Mouse (Mus musculus) left cerebral cortex, postnatal 4 days (tissue): ENCODE measurements at regions not wholly inside any gene's neighbourhood (a gene's known extent, or its start where the extent isn't known, plus 50 kb on each side); places are given as distances from the start of the nearest gene placed in this dataset.
A peak's percentile ranks its signal among the peaks of the same experiment; 100 is the strongest.

Experiments
- DNase-seq: peaks from one replicate; pipeline ENCODE4 v3.0.0-alpha.2; 2022
- intact Hi-C: fragments of 180-260 bp; cut with DNase I; formaldehyde crosslinking; loops from one replicate; pipeline ENCODE4 v1.15.1; 2025

DNA sequence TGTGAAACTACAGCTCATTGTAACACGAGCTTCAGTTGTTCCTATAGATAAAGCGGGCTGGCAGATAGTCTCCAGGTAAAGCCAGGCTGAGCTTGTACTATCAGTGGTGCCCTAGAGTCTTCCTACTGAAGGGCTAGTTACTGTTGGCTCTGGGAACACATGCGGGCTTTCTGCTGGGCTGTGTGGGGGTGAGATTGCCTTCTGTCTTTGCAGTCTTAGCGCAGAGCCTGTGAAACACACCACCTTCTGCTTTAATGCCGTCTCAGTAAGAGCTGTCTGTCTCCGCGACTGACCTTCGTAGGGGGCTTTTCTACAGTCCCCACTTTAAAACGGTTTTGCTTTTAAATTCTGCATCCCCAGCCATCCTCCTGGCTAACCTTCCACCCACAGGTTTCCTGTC lies 76.7 kb downstream of the Trim29 start:
- DNase-seq: no peak
- intact Hi-C loops: no loop called here

DNA sequence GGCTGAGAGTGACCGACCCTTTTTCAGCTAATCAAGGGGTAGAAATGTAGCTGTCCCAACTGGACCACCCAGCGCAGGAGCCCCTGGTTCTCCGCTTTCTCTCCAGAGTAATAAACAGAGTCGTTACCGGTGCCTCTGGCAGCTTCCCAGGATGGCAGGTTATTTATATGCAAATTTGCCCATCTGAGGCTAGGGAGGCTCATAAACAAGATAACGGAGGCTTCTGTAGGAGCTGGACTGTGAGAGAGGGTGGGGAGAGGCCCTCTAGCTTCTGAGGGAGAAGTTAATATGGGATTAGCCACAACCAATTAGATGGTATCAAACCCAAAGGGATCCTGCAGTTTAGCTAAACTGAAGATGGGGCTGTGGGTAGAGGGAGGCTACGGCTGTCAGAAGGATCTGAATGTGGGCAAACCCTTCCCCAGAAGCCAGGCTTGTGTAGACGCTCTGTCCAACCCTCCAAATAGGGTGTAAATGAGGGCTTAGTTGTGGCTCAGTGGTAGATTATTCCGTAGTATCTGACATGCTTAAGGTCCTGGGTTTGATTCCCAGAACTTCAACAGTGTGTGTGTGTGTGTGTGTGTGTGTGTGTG lies 78.9 kb downstream of the Trim29 start:
- DNase-seq: no peak
- intact Hi-C loops: no loop called here

DNA sequence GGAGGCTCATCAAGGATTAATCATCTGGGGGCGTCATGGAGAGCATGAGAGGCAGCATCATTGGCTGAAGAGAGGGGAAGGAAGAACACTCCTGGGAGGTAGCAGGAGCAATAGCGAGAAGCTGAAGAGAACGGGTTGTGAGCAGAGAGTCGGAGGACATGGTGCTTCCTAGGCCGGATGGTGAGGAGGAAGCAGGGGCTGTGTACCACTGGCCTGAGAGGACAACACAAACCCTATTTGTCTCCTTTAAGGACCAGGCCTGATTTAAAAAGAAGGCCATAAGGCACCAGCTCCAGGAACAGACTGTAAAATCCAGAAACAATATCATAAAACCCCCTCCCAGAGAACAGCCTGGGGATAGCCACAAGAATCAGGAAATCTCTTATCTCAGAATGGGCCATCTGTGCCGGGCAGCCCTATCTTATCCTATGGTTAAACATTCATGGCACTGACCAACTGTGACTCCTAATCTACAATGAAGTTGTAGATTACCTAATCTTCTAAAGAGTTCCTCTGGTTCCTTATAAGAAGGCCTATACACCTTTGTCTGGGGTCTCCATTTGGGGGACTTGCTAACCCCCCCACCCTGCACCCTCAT lies 81.9 kb downstream of the Trim29 start:
- DNase-seq: no peak
- intact Hi-C loops: no loop called here

DNA sequence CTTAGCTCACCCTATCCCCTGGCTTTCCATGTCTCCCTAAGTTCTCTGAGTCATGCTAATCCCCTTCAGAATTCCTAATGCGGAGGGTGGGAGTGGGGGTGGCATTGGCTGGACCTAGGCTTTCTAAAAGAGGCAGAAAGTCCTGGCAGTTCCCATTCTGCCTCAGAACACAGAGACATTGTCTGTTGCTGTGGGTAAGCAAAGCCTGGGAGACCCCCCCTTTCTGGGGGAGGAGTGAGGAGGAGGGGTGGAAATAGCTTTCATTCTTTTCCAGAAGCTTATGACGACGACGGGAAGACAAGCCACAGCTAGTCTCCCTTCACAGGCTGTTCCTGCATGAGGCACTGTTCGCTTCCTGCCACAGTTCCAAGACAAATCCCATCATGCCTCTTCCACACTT lies 83.6 kb downstream of the Trim29 start:
- DNase-seq: no peak
- intact Hi-C loops: no loop called here

DNA sequence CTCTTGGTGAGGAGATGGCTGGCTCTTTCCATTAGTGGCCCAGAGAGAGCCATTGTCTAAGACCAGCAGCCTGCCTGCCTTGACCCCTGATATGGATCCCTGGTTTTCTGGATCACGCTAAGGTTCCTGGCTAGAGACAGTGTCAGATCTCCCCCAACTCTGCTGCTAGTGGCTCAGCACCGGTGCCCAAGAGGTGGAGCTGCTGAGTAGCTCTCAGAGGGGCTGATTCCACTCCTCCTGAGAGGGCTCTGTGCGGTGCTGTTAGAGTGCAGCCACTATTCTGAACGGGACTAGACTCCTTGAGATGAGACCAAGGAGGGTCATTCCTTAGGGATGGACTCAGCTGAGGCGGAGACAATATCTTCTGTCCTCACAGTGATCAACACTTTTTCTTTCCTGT lies 84.6 kb downstream of the Trim29 start:
- intact Hi-C loops: no loop called here
- no peak for DNase-seq

DNA sequence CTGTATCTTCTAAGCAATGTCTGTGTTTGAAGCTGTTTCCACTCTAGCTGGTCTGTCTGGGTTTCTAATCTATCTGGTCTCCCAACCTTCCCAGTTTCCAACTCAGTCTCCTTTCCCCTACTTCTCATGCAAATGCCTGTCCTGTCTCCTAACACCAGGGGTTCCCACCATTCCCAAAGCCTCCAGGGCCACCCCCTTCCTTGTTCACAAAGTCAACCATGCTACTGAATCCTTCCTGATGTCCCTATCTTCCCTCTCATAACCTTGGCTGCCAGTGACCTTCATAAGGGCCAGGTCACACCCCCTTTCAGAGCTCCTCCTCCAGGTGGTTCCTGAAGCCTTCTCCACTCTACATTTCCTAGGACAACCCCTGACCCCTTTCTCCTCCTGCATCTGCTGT lies 85.9 kb downstream of the Trim29 start:
- no peak for DNase-seq
- intact Hi-C loops: no loop called here

DNA sequence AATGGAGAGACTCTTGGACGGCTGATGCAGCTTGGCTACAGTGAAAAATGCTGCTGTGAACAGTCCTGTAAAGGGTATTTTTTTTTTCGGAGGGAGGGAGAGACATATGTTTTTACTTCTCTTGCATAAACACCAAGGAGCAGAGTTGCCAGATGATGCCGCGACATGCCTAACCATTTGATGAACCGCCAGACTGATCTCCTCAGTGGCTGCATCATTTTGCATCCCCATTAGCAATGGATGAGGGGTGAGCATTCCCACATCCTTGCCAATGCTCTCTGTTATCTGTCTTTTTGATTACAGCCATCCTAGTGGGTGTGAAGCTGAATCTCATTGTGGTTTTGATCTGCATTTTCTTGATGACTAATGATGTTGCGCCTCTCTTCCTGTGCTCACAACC lies 97.8 kb downstream of the Trim29 start:
- DNase-seq: no peak
- intact Hi-C loops: no loop called here

DNA sequence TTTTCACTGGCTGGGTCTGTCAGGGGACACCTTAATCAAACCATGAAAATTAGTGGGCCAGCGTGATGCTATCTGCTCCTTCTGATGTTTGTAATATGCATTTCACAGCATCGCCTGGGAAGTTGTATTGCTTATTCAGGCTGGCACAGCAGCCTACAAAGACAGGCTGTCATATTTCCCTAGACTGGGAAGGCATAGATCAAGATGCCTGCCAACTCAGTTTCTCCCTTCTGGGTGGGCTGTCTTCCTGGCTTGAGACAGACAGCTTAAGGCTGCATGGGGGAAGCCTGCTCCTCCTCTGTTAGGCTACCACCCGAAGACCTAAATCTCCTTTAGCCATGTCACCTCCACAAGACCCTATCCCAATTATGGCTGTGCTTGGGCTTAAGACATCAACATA lies 101.8 kb downstream of the Trim29 start:
- intact Hi-C loops: no loop called here
- peak; percentile 43 for DNase-seq

DNA sequence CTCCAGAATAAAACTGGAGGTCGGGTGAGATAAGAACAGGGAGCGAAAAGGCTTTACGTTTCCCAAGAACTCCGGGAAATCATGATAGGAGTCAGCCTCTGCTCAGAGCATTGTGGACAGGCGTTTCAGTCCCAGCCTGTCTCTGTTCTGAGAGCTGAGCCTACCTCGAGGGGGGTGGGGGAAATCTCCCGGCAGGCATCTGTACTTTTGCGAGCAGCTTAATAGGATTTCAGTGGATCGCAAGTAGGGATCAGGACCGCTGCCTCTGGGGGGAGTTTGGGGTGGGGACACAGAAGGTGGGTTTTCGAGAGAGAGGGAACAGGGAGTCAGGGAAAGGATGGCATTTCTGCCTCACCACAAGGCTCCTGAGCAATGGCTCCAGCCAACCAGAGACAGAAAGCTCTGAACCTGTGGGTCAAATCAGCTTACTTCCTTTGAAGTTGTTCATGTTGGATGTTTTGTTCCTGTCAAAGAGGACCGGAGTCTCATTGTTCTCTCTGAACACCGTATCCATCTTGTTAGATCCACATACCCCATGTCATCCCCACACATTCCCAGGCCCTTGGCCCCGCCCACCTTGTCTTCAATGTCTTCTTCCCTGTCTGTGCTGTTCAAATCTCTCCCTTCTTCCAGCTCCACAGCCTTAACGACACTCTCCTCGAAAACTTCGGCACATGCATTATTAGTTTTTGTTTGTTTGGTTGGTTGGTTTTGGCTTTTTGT lies 109.5 kb downstream of the Trim29 start:
- intact Hi-C loops: no loop called here
- no peak for DNase-seq

DNA sequence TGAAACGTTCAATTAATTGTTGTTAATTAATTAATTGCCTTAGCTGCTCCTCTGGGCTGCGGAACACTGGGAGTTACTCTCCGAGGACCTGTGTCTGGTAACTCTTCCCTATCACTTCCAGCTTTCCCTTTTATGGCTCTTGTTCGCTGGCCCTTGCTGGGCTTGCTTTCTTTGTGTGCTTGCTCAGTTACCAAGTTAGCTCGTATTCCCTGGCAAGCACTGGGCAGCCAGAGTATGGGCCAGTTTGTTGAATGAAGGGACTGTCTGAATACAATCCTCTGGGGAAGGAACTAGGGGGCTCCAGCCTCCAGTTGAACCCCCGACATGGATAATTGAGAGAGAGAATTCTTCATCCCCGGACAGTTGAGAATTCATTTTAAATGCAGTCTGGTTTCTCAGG lies 116.4 kb downstream of the Trim29 start:
- DNase-seq: no peak
- intact Hi-C loops: no loop called here

DNA sequence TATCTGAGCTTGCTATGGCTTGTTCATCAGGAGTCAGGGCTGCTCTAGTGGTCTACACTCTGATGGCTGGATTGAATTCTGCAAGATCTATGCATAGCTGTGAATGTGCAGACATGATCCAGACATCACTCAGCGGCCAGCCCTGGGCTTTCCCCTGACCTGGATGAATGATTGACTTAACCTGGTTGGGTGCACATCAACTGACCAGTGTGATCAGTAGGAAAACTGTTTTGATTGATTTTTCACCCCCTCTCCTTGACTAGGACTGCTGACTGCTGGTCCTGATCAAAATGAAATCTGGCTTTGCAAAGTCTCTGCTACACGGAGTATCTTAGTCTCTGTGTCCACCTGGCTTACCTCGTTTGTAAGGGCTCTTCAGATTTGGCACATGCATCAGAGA lies 123.3 kb downstream of the Trim29 start:
- intact Hi-C loops: no loop called here

DNA sequence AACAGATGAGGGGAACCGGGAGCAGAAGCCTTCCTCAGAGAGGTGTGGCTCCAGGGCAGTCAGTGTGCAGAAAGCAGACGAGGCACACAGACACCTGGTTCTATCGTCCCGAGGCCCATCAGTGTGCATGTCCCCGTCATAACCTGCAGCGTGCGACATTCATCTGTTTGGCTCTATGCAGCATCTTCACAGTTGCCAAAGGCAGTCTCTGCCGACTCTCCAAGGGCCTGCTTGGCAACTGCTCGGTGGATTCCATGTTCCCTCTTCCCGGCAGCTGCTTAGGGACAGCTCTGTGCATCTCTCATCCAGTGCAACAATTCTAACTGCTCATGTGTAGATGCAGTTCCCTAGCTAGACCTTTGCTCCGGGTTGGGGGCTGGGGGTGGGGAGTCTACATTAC lies 127.8 kb downstream of the Trim29 start:
- intact Hi-C loops: no loop called here
- peak; percentile 67 for DNase-seq

More for the DNA sequence above, 123.3 kb downstream of the Trim29 start:
- no peak for DNase-seq

DNA sequence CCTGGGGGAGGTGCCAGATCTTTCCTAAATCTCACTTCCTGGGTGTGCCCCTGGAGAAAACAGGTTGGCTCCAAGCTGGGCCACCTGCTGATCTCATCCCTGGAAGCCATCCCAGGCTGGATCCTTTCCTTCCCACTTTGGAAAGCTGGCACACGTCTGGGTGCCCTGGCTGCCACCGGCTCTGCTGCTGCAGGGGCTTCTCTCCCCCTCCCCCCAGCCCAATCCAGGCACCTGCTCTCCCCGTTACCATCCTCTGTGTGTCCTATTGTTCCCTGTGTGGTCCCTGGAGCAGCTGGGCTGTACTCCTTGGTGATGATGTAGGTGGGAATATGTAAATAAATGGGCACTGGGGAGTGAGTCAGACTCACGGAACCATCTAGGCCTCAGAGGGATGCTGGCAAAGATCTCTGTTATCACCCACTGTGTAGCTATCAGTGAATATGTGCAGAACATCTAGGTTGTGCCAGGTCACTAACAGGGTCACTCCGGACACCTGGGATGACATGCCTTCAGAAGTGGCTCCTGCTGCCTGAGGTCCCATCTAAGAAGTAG lies 130.4 kb downstream of the Trim29 start:
- intact Hi-C loops: no loop called here
- peak; percentile 57 for DNase-seq

DNA sequence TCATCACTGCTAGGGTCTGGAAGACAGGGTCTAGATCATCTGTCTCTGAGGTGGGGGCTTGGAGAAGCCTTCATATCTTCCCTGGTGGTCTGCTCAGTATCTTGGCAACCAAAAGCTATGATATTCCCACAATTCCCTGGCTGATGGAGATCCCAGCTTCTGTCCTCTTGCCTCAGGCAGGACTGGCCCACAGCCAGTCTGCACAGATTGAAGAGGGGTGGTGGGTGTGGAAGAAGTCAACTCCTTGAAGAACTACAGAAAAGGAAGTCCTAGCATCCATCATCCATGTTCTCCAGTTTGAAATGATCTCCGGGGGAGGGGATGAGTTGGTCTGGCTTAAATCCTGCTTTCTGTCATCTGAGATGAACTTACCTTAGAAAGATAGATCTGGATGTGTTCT lies 134.8 kb downstream of the Trim29 start:
- intact Hi-C loops: no loop called here
- peak; percentile 64 for DNase-seq

DNA sequence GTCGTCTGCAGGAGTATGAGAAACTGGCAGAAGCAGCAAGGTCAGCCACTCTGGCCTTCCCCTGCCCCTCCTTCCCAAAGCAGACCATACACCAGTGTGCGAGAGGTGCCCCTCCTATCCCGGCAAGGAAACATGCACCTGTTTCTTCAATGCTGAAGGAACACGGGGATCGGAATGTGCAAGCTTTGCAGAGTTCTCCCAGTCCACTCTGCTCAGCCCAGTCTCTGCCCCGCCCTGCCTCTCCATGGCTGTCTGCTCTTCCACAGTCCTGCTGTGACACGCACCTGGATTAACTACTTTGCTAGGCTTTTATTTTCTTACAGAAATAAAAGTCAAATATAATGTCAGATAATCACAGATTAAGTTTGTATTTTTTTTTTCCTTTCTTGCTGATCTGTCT lies 136.7 kb downstream of the Trim29 start:
- DNase-seq: no peak
- intact Hi-C loops: no loop called here

DNA sequence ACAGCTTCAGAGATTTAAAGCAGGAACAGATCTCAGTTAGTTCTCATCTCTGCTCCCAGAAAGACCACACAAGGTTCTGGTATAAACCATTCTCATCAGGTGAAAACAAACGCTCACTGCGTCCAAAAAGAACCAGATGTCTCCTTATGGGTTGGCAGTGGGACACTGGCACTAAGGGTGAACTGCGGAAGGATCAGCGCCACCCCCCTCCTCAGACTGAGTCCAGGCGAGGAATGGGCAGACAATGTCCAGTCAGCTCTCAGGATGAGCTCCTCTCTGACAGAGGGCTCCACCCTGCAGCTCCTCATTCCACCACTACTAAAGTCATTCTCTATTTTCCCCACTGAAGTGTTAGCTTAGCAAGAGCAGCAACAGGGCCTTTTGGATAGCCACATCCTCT lies 138.3 kb downstream of the Trim29 start:
- no peak for DNase-seq
- intact Hi-C loops: no loop called here

DNA sequence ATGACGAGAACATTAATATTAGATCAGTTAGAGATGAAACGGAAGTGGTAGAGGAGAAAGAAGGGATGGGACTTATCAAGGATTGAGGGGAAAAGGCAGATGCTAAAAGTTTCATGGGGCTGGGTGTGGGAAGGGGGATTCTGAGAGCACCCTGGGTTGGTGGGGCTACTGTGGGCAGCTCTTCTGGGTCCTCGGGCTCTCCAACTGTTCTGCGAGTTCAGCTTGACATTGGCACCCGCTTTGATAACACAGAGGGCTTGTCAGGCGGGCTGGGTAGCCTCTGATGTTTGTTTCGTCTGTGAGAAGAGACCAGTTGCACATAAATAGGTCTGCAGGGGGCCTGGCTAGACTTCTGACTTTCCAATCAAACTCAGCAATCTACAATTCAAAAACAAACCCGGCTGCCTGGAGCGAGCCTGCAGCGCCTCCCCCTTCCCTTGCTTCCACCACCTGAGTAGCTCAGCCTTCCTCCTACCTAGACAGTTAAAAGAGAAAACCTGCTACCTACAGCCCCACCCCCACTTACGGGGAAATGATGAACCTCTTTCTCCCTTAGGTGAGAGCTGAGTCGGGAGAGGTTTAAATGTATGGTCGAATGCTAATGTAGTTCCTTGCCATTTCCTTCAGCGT lies 143.4 kb downstream of the Trim29 start:
- no peak for DNase-seq
- intact Hi-C loops: no loop called here

DNA sequence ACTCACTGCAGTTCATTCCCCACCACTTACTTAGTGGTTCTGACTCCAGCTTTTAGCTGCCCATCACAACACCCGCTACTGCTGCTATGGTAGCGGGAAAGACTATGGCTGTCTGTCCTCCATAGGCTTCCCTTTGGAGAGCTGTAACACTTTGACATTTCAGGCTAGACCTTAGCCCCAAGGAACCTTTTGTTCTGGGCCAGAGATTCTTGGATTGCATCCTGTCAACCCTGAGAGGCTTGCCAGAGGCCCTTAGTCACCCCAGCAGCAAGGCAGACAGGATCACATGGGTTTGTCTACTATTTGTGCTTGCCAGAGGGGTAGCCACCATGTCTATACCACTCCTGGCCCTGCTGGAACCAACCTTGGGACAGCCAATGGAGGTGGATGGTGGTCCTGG lies 147.1 kb downstream of the Trim29 start:
- intact Hi-C loops: no loop called here
- DNase-seq: no peak

DNA sequence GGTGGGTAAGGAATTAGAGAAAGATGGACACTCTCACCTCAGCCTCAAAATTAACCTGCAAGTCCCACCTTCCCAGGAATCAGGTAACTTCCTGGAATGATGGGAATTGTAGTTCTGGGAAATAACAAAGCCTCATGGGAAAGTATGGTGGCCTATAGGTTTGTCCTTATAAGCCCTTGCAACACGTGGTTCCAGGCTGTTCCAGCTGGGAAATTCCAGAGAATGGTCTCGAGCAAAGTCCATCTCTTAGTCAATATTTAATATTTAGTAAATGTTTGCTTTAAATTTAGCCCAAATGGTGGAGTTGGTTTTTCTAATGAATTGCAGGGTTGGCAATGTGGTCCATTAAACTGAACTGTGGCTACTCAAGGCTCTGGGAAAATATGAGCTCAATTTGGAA lies 150.5 kb downstream of the Trim29 start:
- intact Hi-C loops: no loop called here
- no peak for DNase-seq

DNA sequence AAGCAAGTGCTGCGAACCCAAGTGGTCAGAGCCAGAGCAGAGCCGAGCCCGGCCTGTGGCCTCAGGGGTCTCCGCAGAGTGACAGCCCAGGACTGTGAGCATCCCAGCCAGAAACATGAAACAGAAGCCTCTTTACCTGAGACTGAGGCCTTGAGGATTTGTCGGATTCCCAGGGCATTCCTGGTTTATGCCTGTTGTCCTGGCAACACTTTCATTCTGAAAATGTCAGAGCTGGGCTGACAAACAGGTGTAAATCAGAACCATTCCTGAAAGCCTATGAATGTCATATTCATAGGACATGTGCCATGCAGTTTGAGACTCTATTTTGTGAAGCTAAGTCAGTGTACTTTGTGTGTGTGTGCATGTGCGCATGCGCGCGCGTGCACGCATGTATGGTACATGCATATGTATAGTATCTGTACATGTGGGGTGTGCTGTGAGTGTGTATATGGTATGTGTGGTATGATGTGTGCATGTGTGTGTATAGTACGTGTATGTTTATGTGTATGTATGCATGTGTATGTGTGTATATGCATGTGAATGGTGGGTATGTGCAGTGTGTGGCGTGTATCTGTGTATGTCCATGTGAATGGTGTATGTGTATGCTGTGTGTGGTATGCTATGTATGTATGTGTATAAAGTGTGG lies 152.9 kb downstream of the Trim29 start:
- no peak for DNase-seq
- intact Hi-C loops: no loop called here

DNA sequence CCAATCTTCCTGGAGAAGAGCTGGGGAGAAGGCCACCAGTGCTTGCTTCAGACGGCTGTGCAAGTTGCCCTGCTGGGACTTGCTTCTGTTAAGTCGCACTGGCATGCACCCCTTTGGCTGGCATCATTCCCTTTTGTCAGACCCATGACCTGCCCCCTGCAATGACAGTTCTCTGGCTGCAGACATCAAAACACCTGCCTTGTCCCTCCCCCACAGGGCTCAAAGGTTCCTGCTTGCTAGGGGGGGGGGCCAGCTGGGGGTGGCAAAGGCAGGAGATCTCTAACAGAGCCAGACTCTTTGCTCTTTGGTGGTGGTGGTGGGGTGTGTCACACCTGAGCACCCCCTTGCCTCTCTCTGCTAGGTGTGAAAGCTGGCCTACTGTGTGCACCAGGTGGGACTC lies 154.5 kb downstream of the Trim29 start:
- intact Hi-C loops: no loop called here
- DNase-seq: no peak
